Mouse (Mus musculus) myocyte (in vitro differentiated cells): ENCODE results near the gene Bach2. TPM values are rescaled to one million over a fixed set of nuclear protein-coding genes. Genes with fewer than 3 reads are reported as not detected.

ENCODE experiments used
- H3K27me3 ChIP-seq: one replicate; pipeline ENCODE4 v1.6.1; 2011; ENCODE audit not compliant: control insufficient read depth, insufficient read depth, insufficient read length
- H3K36me3 ChIP-seq: one replicate; pipeline ENCODE4 v1.6.1; 2011; ENCODE audit not compliant: control insufficient read depth, insufficient read depth
- H3K4me2 ChIP-seq: one replicate; pipeline ENCODE4 v1.6.1; 2011; ENCODE audit warnings: low read depth, control low read depth
- H3K4me3 ChIP-seq: one replicate; pipeline ENCODE4 v1.5.1; 2011; ENCODE audit warnings: mild to moderate bottlenecking, control low read depth, moderate library complexity
- H3K79me2 ChIP-seq: one replicate; pipeline ENCODE4 v1.6.1; 2011; ENCODE audit not compliant: control insufficient read depth, insufficient read depth
- H3ac ChIP-seq: one replicate; pipeline ENCODE4 v1.6.1; 2011; ENCODE audit not compliant: control insufficient read depth, insufficient read length
- CEBPB ChIP-seq: IDR thresholded peaks from 2 replicates; pipeline ENCODE4 v1.6.1; 2011; ENCODE audit warnings: mild to moderate bottlenecking, moderate library complexity; ENCODE audit not compliant: poor library complexity, insufficient read depth, severe bottlenecking
- E2F4 ChIP-seq: IDR thresholded peaks from one replicate; pipeline ENCODE4 v1.6.1; 2011; ENCODE audit warnings: mild to moderate bottlenecking, control low read depth, moderate library complexity; ENCODE audit not compliant: insufficient read depth
- MAX ChIP-seq: IDR thresholded peaks from one replicate; pipeline ENCODE4 v1.6.1; 2011; ENCODE audit warnings: low read depth, mild to moderate bottlenecking, control low read depth
- MYOD1 ChIP-seq, 3 experiments: IDR thresholded peaks; one replicate each; pipeline ENCODE4 v1.6.1; 2011; ENCODE audit warnings: control low read depth in 2 of 3, low read depth in 2 of 3, mild to moderate bottlenecking in 2 of 3, moderate library complexity in 1 of 3; ENCODE audit not compliant: insufficient read length in 2 of 3, control insufficient read depth in 1 of 3
- MYOG ChIP-seq, 3 experiments: IDR thresholded peaks; one replicate each; pipeline ENCODE4 v1.6.1; 2011; ENCODE audit warnings: control low read depth in 2 of 3, low read depth in 2 of 3, mild to moderate bottlenecking in 2 of 3; ENCODE audit not compliant: insufficient read length in 2 of 3, control insufficient read depth in 1 of 3, insufficient read depth in 1 of 3
- POLR2A ChIP-seq: IDR thresholded peaks from one replicate; pipeline ENCODE4 v1.6.1; 2011; ENCODE audit warnings: low read depth, mild to moderate bottlenecking, control low read depth, moderate library complexity; ENCODE audit not compliant: insufficient read length
- POLR2AphosphoS2 ChIP-seq: IDR thresholded peaks from one replicate; pipeline ENCODE4 v1.6.1; 2011; ENCODE audit warnings: low read depth, control low read depth; ENCODE audit not compliant: insufficient read length
- REST ChIP-seq: IDR thresholded peaks from one replicate; pipeline ENCODE4 v1.6.1; 2011; ENCODE audit warnings: mild to moderate bottlenecking, control low read depth, moderate library complexity; ENCODE audit not compliant: insufficient read depth, insufficient read length
- SRF ChIP-seq: IDR thresholded peaks from one replicate; pipeline ENCODE4 v1.6.1; 2011; ENCODE audit warnings: low read depth; ENCODE audit not compliant: control insufficient read depth, insufficient read length
- TCF12 ChIP-seq: IDR thresholded peaks from one replicate; pipeline ENCODE4 v1.6.1; 2011; ENCODE audit warnings: mild to moderate bottlenecking, control low read depth; ENCODE audit not compliant: poor library complexity, insufficient read depth, severe bottlenecking
- TCF3 ChIP-seq: IDR thresholded peaks from one replicate; pipeline ENCODE4 v1.6.1; 2011; ENCODE audit warnings: low read depth, control low read depth; ENCODE audit not compliant: insufficient read length
- USF1 ChIP-seq: IDR thresholded peaks from one replicate; pipeline ENCODE4 v1.6.1; 2011; ENCODE audit warnings: low read depth, mild to moderate bottlenecking, control low read depth, moderate library complexity
- polyA plus RNA-seq: library from polyadenylated mRNA; unstranded; fragments of >200 nt; fragmentation: generic; extraction: Trizol; gene quantifications from one replicate; pipeline ENCODE4 v1.2.1, GENCODE M21; 2012; ENCODE audit warnings: missing spikeins

Bach2 gene
- polyA plus RNA-seq, 1 experiment = 0.29 TPM

DNA sequence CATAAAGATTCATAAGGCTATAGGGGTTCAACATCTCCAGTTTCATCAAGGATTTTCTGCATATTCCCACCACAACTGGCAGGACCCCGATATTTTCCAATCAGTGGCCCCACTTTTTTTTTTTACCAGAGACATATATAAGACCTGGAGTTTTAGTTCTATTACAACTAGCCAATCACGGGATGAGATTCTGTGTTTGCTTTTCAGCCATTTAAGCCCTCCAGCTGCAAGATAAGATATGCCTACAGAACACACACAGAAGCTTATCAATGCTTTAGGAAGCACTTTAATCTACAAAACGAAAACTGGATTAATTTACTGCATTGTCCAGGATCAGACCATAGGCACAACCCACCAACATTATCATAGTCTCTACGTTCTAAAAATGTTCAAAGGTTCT, 33.8 kb upstream of the Bach2 start:
- Histone ChIP-seq H3K4me3 (no peak overlapping the region), H3K4me2 (no peak overlapping the region), H3ac (no peak overlapping the region), H3K79me2 (no peaks in the 10 kb centered on the region), H3K36me3 (no peaks in the 10 kb centered on the region), H3K27me3 (no peaks in the 10 kb centered on the region)
- TF ChIP-seq CEBPB = no peak
- TF ChIP-seq POLR2A = no peak
- TF ChIP-seq TCF12 = no peak
- TF ChIP-seq TCF3 = no peak
- TF ChIP-seq MYOG (IDR thresholded peaks at IDR 0.05; ENCODE audit: control insufficient read depth in 1 of 3, insufficient read depth in 1 of 3, insufficient read length in 2 of 3, low read depth in 2 of 3) = no peak
- no peak for TF ChIP-seq SRF
- no peak for TF ChIP-seq MYOD1 (IDR thresholded peaks at IDR 0.05; ENCODE audit: control insufficient read depth in 1 of 3, insufficient read length in 2 of 3, low read depth in 2 of 3)
- TF ChIP-seq E2F4 = no peak
- TF ChIP-seq REST = no peak

DNA sequence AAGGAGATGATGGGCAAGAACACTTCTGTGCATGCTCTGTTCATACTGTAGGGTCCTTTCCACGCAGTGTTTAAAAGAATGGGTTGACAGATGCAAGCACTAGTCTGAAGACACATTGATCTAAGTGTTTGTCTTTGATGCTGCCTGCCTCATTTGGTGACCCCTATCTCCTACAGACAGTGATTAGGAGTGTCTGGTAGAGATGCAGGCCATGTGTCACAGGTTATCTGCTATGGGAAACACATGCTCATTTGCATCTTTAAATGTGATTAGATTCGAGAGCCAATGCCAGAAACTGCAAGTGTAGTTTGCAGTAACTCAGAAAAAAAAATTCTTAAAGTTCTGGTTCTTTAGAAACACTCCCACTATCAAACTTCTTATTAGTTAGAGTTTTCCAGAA, 32.8 kb upstream of the Bach2 start:
- Histone ChIP-seq H3K27me3 (no peaks in the 10 kb centered on the region), H3K4me2 (no peak overlapping the region), H3K36me3 (no peaks in the 10 kb centered on the region), H3K79me2 (no peaks in the 10 kb centered on the region), H3ac (no peak overlapping the region), H3K4me3 (no peak overlapping the region)
- TF ChIP-seq MYOG (IDR thresholded peaks at IDR 0.05; ENCODE audit: control insufficient read depth in 1 of 3, insufficient read depth in 1 of 3, insufficient read length in 2 of 3, low read depth in 2 of 3) (no peak), MAX (no peak), SRF (no peak), MYOD1 (IDR thresholded peaks at IDR 0.05; ENCODE audit: control insufficient read depth in 1 of 3, insufficient read length in 2 of 3, low read depth in 2 of 3) (no peak), TCF3 (no peak), REST (no peak), E2F4 (no peak), USF1 (no peak), POLR2A (no peak), POLR2AphosphoS2 (no peak), TCF12 (no peak), CEBPB (no peak)

DNA sequence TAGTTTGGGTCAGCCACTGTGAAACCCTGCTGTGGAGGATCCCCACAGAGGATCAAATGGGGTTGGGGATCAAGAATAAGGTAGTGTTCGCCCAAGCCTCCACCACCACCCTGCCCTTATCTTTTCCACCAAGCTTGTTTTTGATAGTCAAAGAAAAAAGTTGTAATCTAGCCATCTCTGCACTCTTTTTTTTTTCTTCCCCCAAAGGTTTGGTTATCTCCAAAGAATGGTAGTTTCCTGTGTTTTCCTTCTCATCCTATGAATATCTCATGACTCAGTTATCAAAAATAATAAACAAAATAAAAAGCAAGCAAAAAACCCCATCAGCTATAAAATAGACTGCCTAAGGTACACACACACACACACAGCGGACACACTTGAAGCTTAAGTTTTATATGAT, 28.6 kb upstream of the Bach2 start:
- no peaks in the 10 kb centered on the region for H3K27me3 ChIP-seq
- H3K4me3 ChIP-seq = no peak overlapping the region
- H3K79me2 ChIP-seq = no peaks in the 10 kb centered on the region
- TF ChIP-seq SRF (no peak), E2F4 (no peak), REST (no peak), POLR2A (no peak), MYOD1 (IDR thresholded peaks at IDR 0.05; ENCODE audit: control insufficient read depth in 1 of 3, insufficient read length in 2 of 3, low read depth in 2 of 3) (no peak), POLR2AphosphoS2 (no peak), USF1 (no peak), MYOG (IDR thresholded peaks at IDR 0.05; ENCODE audit: control insufficient read depth in 1 of 3, insufficient read depth in 1 of 3, insufficient read length in 2 of 3, low read depth in 2 of 3) (no peak), CEBPB (no peak), MAX (no peak), TCF12 (no peak), TCF3 (no peak)
- no peaks in the 10 kb centered on the region for H3K36me3 ChIP-seq
- no peak overlapping the region for H3K4me2 ChIP-seq
- H3ac ChIP-seq = no peak overlapping the region

DNA sequence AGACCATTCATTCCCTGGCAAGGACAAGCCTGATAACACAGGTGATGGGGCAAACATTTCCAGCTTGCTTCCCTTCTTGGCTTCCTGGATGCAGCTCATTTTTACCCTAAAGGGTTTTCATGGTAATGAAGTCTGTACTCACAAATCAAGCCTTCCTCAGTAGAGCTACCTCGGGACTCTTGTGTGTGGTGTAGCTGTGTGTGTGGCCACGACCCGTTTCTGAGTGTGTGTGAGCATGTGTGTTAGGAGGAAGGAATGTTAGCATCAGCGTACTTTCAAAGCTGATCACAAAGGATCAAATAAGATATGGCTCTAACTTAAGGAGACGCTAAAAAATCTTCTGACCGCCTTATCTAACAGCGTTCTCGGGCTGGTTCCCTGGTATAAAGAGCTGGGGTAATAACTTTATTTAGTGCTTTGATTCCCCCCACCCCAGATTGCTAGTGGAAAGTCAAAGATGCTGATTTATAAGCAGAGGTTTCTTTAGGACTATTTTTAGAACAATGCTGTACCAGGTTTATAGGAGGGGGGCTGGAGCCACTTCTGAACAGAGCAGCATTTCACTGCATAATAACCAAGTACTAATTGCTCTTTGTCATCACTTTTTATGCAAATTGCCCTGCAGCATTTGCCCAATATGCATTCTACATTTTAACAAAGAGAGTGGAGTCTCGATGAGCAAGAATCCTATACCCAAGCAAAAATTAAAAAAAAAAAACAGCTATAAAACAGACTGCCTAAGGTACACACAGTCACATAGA, 28.0 kb upstream of the Bach2 start:
- Histone ChIP-seq H3K27me3 (no peaks in the 10 kb centered on the region), H3K4me3 (no peak overlapping the region)

More for the DNA sequence above, 28.0 kb upstream of the Bach2 start:
- Histone ChIP-seq H3K36me3 (no peaks in the 10 kb centered on the region), H3K79me2 (no peaks in the 10 kb centered on the region), H3ac (no peak overlapping the region), H3K4me2 (no peak overlapping the region)
- TF ChIP-seq CEBPB = no peak
- no peak for TF ChIP-seq MAX
- TF ChIP-seq MYOD1 (IDR thresholded peaks at IDR 0.05; ENCODE audit: control insufficient read depth in 1 of 3, insufficient read length in 2 of 3, low read depth in 2 of 3) = no peak
- no peak for TF ChIP-seq USF1
- no peak for TF ChIP-seq TCF3
- no peak for TF ChIP-seq E2F4
- no peak for TF ChIP-seq POLR2AphosphoS2
- TF ChIP-seq SRF = no peak
- no peak for TF ChIP-seq REST
- TF ChIP-seq TCF12 = no peak
- TF ChIP-seq MYOG (IDR thresholded peaks at IDR 0.05; ENCODE audit: control insufficient read depth in 1 of 3, insufficient read depth in 1 of 3, insufficient read length in 2 of 3, low read depth in 2 of 3) = no peak
- TF ChIP-seq POLR2A = no peak
